Mouse (Mus musculus) mature B cell (primary cell): Measurements from ENCODE around the gene Rbm17.

ENCODE experiments used
- in situ Hi-C: fragments of 300-500 bp; cut with MboI; formaldehyde crosslinking; loops from 2 replicates; pipeline ENCODE4 v1.14.3; 2019

Rbm17 gene

GRCm38 (mm10) chr2:11545380-11545779 lies 58.6 kb downstream of the Rbm17 start:
- in situ Hi-C loops, result no loop called here

GRCm38 (mm10) chr2:11544342-11544741 lies 59.6 kb downstream of the Rbm17 start:
- in situ Hi-C loops, result loop anchor here (5.0 kb wide), 1 partner anchor 42 kb away; no protein-coding TSS in a partner anchor

DNA sequence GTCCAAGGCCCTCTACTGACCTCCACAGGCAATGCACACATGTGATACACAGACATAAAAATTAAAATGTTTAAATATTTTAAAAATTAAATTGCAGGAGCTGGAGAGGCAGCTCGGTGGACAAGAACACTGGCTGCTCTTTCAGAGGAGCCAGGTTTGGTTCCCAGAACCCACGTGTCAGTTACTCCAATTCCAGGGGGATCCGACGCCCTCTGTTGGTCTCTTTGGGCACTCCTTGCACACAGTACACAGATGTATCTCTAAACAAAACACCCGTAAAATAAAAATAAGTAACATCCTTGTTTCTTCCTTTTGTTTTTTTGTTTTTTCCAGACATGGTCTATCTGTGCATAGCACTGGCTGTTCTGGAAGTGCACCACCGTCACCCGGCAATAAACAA lies 60.8 kb downstream of the Rbm17 start:
- in situ Hi-C loops, result loop anchor here (5.0 kb wide), 1 partner anchor 41 kb away; no protein-coding TSS in a partner anchor

- in situ Hi-C loops, result loop anchor here (5.0 kb wide), 1 partner anchor 40 kb away; no protein-coding TSS in a partner anchor
Measured at GRCm38 (mm10) chr2:11542640-11543039, 61.3 kb downstream of the Rbm17 start.

GRCm38 (mm10) chr2:11542121-11542520 lies 61.8 kb downstream of the Rbm17 start:
- in situ Hi-C loops, result loop anchor here (5.0 kb wide), 1 partner anchor 40 kb away; no protein-coding TSS in a partner anchor

DNA sequence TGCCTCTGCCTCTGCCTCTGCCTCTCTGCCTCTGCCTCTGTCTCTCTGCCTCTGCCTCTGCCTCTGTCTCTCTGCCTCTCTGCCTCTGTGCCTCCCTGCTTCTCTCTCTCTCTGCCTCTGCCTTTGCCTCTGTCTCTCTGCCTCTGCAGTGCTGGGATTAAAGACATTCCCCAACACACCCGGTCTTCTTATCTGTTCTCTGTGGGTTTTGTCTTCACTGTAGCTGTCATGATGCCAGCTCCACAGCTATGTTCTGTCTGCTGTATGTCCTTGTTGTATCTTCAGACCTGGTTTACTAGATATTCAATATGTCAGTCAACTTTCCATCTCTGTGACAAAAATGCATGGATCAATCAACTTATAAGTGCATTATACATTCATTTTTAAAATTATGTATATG lies 62.4 kb downstream of the Rbm17 start:
- in situ Hi-C loops, result loop anchor here (5.0 kb wide), 1 partner anchor 39 kb away; no protein-coding TSS in a partner anchor

DNA sequence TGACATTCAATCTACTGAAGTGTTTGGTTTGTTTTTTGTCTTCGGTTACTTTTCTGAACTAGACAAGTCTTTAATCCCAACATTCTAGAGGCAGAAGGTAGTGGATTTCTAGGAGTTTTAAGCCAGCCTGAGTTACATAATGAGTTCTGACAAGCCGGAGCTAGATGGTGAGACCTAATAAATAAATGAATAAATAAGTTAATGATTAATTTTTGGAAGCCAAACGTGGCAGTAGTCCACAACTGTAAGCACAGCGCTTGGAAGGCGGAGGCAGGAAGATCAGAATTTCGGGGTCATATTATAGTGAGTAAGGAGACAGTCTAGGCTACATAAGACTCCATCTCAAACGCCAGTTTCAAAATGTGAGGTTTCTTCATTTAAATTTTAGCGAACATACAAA lies 68.0 kb downstream of the Rbm17 start:
- in situ Hi-C loops, result no loop called here
